ENCODE assay signal across 8 mouse cellular contexts in the genomic region with DNA sequence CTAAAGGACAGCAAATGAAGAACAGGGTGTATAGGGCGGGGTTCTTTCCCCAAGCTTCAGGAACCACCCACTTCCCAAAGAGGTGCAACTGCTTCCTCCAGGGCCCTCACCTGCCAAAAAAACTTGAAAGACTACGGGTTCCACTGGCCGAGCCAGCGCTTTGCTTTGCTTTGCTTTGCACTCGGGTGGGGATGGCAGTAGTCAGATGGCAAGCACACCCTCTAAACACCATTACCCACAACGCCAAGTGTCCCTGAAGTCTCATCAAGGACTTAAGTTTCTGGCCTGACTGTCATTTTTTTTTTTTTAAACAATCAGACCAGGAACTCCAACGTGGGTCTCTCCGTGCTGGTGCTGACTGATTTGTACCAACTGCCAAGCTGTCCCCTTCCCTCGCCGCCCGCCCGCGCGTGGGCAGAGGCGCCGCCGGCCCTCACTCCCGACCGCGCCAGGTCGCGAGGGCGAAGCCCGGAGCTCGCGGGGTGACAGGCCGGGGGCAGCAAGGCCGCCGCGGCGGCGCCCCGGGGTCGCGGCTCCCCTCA. TPM values are rescaled to one million over a fixed set of nuclear protein-coding genes. Genes with fewer than 3 reads are reported as not detected.
DNase-seq lines count a peak whose midpoint lies in the region; ATAC-seq and TF ChIP-seq lines count a peak whose summit lies in the region.

No protein-coding gene starts in this region.

- H3K4me2 ChIP-seq in hindbrain, postnatal 0 days (ENCODE audit: low read depth, low read length), result peak overlapping the region; percentile 70
- H3K4me2 ChIP-seq in liver, embryonic 11.5 days, result peak overlapping the region; percentile 79

- H3K36me3 ChIP-seq in hindbrain, postnatal 0 days (ENCODE audit: insufficient read depth, low read length), result no peaks in the 10 kb centered on the region
- H3K36me3 ChIP-seq in liver, embryonic 11.5 days (ENCODE audit: control insufficient read depth, insufficient read depth, low read length), result no peaks in the 10 kb centered on the region

- no peaks in the 10 kb centered on the region for H3K9me3 ChIP-seq in hindbrain, postnatal 0 days (ENCODE audit: low read length)
- no peaks in the 10 kb centered on the region for H3K9me3 ChIP-seq in liver, embryonic 11.5 days (ENCODE audit: control insufficient read depth, low read length)

- peak overlapping the region; percentile 72 for H3K4me3 ChIP-seq in hindbrain, postnatal 0 days (ENCODE audit: low read length)
- H3K4me3 ChIP-seq in liver, embryonic 11.5 days (ENCODE audit: low read depth, low read length), result peak overlapping the region; percentile 90

- H3K4me1 ChIP-seq in hindbrain, postnatal 0 days (ENCODE audit: insufficient read depth, low read length), result peaks cover 10% of the 10 kb centered on the region; the same call in 1 of the 2 replicates
- no peaks in the 10 kb centered on the region for H3K4me1 ChIP-seq in liver, embryonic 11.5 days (replicated peaks; ENCODE audit: control insufficient read depth, insufficient read depth, low read length)

- H3K9ac ChIP-seq in hindbrain, postnatal 0 days (replicated peaks; ENCODE audit: low read length), result peak overlapping the region; percentile 93
- peak overlapping the region; percentile 83 for H3K9ac ChIP-seq in liver, embryonic 11.5 days (ENCODE audit: low read depth, low read length)

- ATAC-seq in hindbrain, postnatal 0 days, result peak; percentile 58
- peak; percentile 59 for ATAC-seq in liver, embryonic 11.5 days (replicated peaks; ENCODE audit: low FRiP score)
- ATAC-seq in monocyte, adult 5-6 weeks (replicated peaks; ENCODE audit: insufficient number of reproducible peaks, low FRiP score, low TSS enrichment, poor library complexity, severe bottlenecking), result 0 out of 2 replicates have a peak, but pooled peaks have one; percentile 10

- 1% methylated on average over 35 of the region's 35 CpGs for WGBS in hindbrain, postnatal 0 days
- under 1% methylated on average over 35 of the region's 35 CpGs for WGBS in liver, embryonic 11.5 days

- peak overlapping the region; percentile 95 for H3K27ac ChIP-seq in hindbrain, postnatal 0 days
- peak overlapping the region; percentile 91 for H3K27ac ChIP-seq in liver, embryonic 11.5 days (ENCODE audit: low read depth, low read length)

- no peaks in the 10 kb centered on the region for H3K27me3 ChIP-seq in hindbrain, postnatal 0 days (ENCODE audit: insufficient read depth, low read length)
- no peaks in the 10 kb centered on the region for H3K27me3 ChIP-seq in liver, embryonic 11.5 days (replicated peaks; ENCODE audit: control insufficient read depth, insufficient read depth, low read length)

- DNase-seq in spleen, adult 12 weeks (ENCODE audit: low spot score), result peak; percentile 25
- no peak for DNase-seq in spleen, adult 18-20 months
- peak; percentile 47 for DNase-seq in c-Kit-positive CD71-positive TER-119-positive erythroid progenitor cells, embryonic 14.5 days (ENCODE audit: low spot score)
- DNase-seq in gastrocnemius, postnatal 10 days, result peak; percentile 29
- DNase-seq in hindbrain, postnatal 0 days (ENCODE audit: low spot score), result peak; percentile 50
- no peak for DNase-seq in liver, embryonic 11.5 days (ENCODE audit: low spot score)
- DNase-seq in thymus, postnatal 25 days, result peak; percentile 39

- TF ChIP-seq CTCF in hindbrain, postnatal 0 days (IDR thresholded peaks at IDR 0.05; ENCODE audit: low read depth), result no peak

RNA-seq across cellular contexts. Expression of a gene that starts 0.8 kb away (rescaled TPM):
- 10 to 100 TPM; 33.2 to 39.5 TPM for total RNA-seq in gastrocnemius, postnatal 10 days (2021)
- 94.3 and 110 TPM in 2 replicates for total RNA-seq in hindbrain, postnatal 0 days (2014; rRNA removed)
- 17.5 and 18.5 TPM in 2 replicates for polyA plus RNA-seq in hindbrain, postnatal 0 days (2015; fragmentation: Nextera tagmentation; extraction: Ambion mirVana)
- 12.0 and 12.3 TPM in 2 replicates for polyA plus RNA-seq in liver, embryonic 11.5 days (2014; fragmentation: Nextera tagmentation; extraction: Ambion mirVana)
- total RNA-seq in monocyte, adult 5-6 weeks (2017), result 27.0 to 55.5 TPM (median 30.2 TPM) in 3 replicates

RNA-seq across cellular contexts. Expression of a gene that starts 15.9 kb away (rescaled TPM):
- 10 to 100 TPM; 15.4 to 22.2 TPM for total RNA-seq in gastrocnemius, postnatal 10 days (2021)
- 29.1 and 32.1 TPM in 2 replicates for total RNA-seq in hindbrain, postnatal 0 days (2014; rRNA removed)
- 39.3 and 40.9 TPM in 2 replicates for polyA plus RNA-seq in hindbrain, postnatal 0 days (2015; fragmentation: Nextera tagmentation; extraction: Ambion mirVana)
- 30.8 and 32.1 TPM in 2 replicates for polyA plus RNA-seq in liver, embryonic 11.5 days (2014; fragmentation: Nextera tagmentation; extraction: Ambion mirVana)
- 5.8 to 20.7 TPM (median 9.2 TPM) in 3 replicates for total RNA-seq in monocyte, adult 5-6 weeks (2017)

Comparison
In these comparisons a context has a peak if more than half of its experiments do, and no peak if none do; other contexts are left out.
1. DNase-seq: peak in spleen, adult 12 weeks (single experiment), c-Kit-positive CD71-positive TER-119-positive erythroid progenitor cells, embryonic 14.5 days (single experiment), gastrocnemius, postnatal 10 days (single experiment), hindbrain, postnatal 0 days (single experiment) and thymus, postnatal 25 days (single experiment); none in spleen, adult 18-20 months (0 of 2) and liver, embryonic 11.5 days (single experiment).
2. Peak in every context shown above with its lines, with median percentiles within 50 percentile points of each other: ATAC-seq.